Mouse (Mus musculus) liver, adult 2 months (tissue): ENCODE measurements at regions not wholly inside any gene's neighbourhood (a gene's known extent, or its start where the extent isn't known, plus 50 kb on each side); places are given as distances from the start of the nearest gene placed in this dataset.

Source experiments
- CTCF ChIP-seq: fragments of 200-500 bp; IDR thresholded peaks from 2 replicates; pipeline ENCODE4 v1.5.1; 2011; ENCODE audit warnings: low read depth, low read length, control low read depth
- POLR2A ChIP-seq: fragments of 200-500 bp; IDR thresholded peaks from 2 replicates; pipeline ENCODE4 v1.6.1; 2011; ENCODE audit warnings: low read length, control low read depth; ENCODE audit not compliant: insufficient read depth; ENCODE audit errors: extremely low read depth

DNA sequence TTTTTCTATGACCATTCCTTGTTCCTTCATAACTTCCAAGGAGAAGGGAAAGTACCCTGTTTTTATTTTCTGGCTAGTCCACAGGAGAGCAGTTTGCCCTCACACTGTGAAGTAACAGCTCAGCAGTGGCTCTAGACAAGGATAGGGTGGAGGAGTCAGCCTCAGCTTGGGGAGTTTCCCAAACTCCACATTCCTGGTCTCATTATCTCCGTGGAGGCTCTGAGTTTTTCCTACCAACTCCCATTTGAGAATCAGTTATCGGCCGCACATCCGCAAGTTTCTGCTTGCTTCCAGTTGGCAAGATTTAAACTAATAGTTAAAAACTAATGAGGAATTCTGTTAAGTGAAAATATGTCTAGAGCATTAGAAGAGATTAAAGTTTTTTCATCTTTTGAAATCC is 55.2 kb upstream of the Tcf21 start:
- TF ChIP-seq CTCF = no peak
- no peak for TF ChIP-seq POLR2A
